Mouse (Mus musculus) frontal cortex, postnatal 36 days (tissue): Measurements from ENCODE around the gene Gm5475.

Source experiments
- DNase-seq, 2 experiments: peaks; one replicate each; pipeline ENCODE4 v3.0.0; 2022; ENCODE audit warnings: low spot score in 2 of 2

Gm5475 gene

DNA sequence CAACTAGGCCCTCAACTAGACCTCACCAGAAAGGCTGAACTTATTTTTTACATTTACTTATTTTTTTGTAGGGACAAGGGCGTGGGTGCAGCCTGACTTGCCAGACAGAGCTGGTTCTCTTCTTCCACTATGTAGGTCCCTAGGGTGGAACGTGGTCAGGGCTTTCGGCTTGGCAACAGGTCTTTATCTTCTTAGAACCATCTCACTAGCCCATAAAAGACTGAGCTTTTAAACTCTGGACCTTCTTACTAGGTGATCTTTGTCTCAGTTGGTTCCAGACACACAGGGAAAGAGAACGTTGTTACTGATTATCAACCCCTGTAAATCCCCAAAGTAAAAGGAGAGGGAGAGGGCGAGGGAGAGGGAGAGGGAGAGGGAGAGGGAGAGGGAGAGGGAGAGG is 8.6 kb upstream of the Gm5475 start:
- DNase-seq: no peak

DNA sequence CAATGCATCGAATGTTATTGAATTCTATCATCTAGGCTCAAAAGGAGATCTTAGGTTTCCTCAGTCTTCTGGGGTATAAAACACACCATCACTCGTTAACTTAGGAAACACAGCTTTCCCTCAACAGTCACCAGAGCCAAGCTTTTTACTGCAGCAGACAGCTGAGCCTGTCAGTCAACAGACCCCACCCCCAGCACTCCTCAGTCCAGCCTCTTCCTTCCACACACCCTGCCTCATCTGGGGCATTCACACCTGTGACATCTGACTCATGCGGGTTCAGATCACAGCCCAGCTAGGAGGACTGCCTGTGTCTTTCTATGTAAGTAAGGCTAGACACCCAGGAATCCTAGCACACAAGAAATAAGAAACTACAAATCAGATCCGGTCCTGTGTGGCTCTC is 7.9 kb upstream of the Gm5475 start:
- no peak for DNase-seq

GRCm38 (mm10) chr15:100414942-100415341 is 7.0 kb upstream of the Gm5475 start:
- DNase-seq: no peak

GRCm38 (mm10) chr15:100415684-100416083 is 6.3 kb upstream of the Gm5475 start:
- DNase-seq: no peak

GRCm38 (mm10) chr15:100417854-100418450 is 4.0 kb upstream of the Gm5475 start:
- no peak for DNase-seq

DNA sequence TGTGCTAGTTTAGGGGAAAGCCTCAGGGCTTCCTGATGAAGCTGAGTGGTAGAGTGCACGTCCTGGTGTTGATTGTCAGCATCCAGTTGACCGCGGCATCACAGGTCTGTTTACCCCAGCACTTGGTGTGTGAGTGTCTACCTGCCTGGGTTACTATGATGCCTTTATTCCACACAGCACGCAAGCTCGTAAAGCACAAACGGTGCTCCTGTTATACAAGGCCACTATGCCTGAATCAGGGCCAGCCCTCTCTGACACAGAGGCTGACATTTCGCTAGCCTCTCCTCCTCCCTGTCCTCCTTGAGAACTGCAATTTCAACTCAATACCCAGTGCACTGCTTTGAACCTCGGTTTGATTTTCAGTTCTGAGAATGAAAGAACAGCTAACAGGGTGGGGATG is 2.6 kb upstream of the Gm5475 start:
- DNase-seq: no peak

DNA sequence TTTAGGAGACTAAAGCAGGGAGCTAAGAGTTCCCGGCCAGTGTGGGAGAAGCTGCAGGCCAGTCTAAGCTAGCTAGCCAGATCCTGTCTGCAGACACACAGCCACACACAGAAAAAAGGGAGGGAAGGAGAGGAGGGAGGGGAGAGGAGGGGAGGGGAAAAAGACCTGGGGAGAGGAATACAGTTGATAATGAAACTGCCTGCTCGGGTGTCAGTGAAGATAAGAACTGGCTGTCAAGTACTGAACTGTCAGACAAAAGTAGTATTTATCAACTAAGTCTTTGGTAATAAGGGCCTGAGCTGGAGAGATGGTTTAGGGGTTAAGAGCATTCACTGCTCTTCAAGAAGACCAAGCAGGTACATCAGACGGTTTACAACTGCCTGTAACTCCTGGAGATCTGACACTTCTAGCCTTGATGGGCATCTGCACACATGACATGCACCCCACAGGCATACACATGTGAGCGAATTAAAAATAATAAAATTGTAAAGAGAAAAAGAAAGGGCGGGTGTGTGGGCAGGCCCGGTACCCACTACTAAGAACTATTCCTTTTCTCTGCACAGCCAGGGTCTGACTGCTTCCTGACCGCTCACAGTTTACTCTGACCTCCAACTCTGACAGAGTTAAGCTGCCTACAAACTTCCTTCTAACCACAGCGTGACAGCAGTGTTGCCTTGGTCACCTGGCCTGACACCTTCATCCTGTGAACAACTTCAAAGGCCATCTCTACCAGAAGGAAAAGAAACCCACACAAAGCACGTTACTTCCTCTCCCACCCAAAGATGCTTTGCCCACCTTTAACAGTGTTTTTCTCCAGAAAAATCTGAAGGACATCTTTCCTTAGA is 1.8 kb upstream of the Gm5475 start:
- DNase-seq: no peak

GRCm38 (mm10) chr15:100421059-100421757 is 739 bp upstream of the Gm5475 start:
- peak in 1 of 2 experiments; percentile 19 for DNase-seq

GRCm38 (mm10) chr15:100422476-100422875 is 529 bp downstream of the Gm5475 start:
- no peak for DNase-seq

- DNase-seq: peak; percentile 96
These were observed 1.2 kb downstream of the Gm5475 start for GRCm38 (mm10) chr15:100422899-100423860.

- DNase-seq: no peak
These were observed 2.0 kb downstream of the Gm5475 start for GRCm38 (mm10) chr15:100423916-100424315.

GRCm38 (mm10) chr15:100424396-100425122 is 2.6 kb downstream of the Gm5475 start, which contains the start of gene Slc11a2:
TSS of gene Slc11a2 (minus strand) at chr15:100425072.
- no peak for DNase-seq

GRCm38 (mm10) chr15:100428296-100428905 is 6.5 kb downstream of the Gm5475 start:
- DNase-seq: no peak

DNA sequence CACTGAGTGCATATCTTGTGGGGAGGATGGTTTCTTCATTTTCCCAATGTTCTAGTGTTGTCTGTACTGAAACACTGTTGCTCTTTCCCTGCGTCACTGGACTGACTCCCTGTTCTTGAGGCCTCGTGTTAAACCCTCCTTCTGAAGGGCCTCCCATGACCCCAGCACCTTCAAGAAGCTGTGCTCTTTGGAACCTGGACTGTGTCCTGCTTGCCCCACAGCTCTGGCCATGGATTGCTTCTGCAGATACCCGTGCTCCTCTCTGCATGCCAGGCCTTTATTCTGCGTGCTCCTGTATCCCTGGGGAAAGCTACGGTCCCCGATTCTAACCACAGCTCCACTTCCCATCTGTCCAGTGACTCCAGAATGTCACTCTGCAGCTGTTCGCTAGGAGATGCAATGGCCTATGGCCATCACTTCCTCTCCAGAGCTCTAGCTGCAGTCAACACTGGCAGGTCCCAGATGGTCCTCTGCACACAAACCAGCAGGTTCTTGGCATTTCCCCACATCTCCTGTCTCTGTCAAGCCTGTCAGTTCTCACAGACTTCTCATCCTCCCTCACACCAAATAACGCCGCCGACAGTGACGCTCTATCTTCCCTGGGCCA is 8.1 kb downstream of the Gm5475 start:
- no peak for DNase-seq

- DNase-seq: no peak
These were observed 11.3 kb downstream of the Gm5475 start for GRCm38 (mm10) chr15:100433234-100433633.

- DNase-seq: no peak
These were observed 14.2 kb downstream of the Gm5475 start for GRCm38 (mm10) chr15:100436112-100436511.

DNA sequence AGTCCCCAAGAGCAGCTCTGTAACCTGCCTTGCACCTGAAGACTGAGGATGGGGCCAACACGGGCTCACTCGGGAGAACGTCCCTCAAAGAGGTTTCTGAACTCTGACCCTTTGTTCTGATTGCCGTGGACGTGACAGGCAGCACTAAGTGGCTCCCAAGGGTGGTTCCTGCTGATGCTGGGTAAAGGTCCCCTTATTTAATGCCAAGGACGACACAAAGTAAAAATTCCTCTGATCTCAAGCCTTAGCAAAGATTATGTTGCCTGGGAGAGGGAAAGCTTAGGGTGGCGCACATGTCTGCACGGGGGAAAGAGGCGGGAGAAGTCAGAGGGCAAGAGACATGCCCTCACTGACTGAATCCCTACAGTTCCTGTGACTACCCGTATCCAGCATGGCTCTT is 14.6 kb downstream of the Gm5475 start:
- DNase-seq: no peak

GRCm38 (mm10) chr15:100443126-100443922 is 21.4 kb downstream of the Gm5475 start:
- DNase-seq: peak; percentile 72 to 88

DNA sequence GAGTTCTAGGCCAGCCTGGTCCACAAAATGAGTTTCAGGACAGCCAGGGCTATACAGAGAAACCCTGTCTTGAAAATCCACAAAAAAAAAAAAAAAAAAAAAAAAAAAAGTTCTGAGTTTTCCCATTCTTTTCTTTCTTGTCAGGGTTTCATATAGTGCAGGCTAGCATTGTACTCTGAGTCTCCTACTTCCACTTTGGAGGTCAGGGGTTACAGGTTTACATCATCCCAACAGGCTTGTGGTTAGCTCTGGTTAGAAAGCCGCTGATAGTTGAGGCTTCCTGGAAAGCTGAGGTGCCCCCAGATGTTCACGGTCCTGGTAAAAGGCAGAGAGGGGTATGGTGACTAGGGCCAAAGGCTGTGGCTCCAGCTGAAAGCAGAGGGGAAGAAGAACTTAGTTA is 24.9 kb downstream of the Gm5475 start:
- no peak for DNase-seq
